Mouse (Mus musculus) testis, adult 2 months (tissue): Measurements from ENCODE around the gene Eml5. TPM values are rescaled to one million over a fixed set of nuclear protein-coding genes. Genes with fewer than 3 reads are reported as not detected.

Experiments used
- H3K27ac ChIP-seq: fragments of 200-500 bp; 2 replicates; pipeline ENCODE4 v1.5.1; 2012; ENCODE audit warnings: low read depth, low read length; ENCODE audit not compliant: control insufficient read depth, insufficient read depth
- H3K27me3 ChIP-seq: fragments of 200-500 bp; 2 replicates; pipeline ENCODE4 v1.6.1; 2012; ENCODE audit warnings: mild to moderate bottlenecking, low read length, moderate library complexity; ENCODE audit not compliant: control insufficient read depth, insufficient read depth
- H3K36me3 ChIP-seq: fragments of 200-500 bp; 2 replicates; pipeline ENCODE4 v1.6.1; 2012; ENCODE audit warnings: mild to moderate bottlenecking, low read length; ENCODE audit not compliant: control insufficient read depth, insufficient read depth
- H3K4me1 ChIP-seq: fragments of 200-500 bp; 2 replicates; pipeline ENCODE4 v1.6.1; 2012; ENCODE audit warnings: low read length; ENCODE audit not compliant: control insufficient read depth, insufficient read depth
- H3K4me3 ChIP-seq: fragments of 200-500 bp; 2 replicates; pipeline ENCODE4 v1.5.1; 2012; ENCODE audit warnings: low read depth, mild to moderate bottlenecking, low read length, moderate library complexity, mixed read lengths; ENCODE audit not compliant: control insufficient read depth
- CTCF ChIP-seq: fragments of 200-500 bp; IDR thresholded peaks from 2 replicates; pipeline ENCODE4 v1.5.1; 2012; ENCODE audit warnings: low read depth, mild to moderate bottlenecking, inconsistent platforms, low read length, moderate library complexity; ENCODE audit not compliant: control insufficient read depth, insufficient read depth, insufficient replicate concordance
- POLR2A ChIP-seq: fragments of 200-500 bp; IDR thresholded peaks from 2 replicates; pipeline ENCODE4 v1.6.1; 2012; ENCODE audit warnings: low read depth, mild to moderate bottlenecking, inconsistent platforms, low read length, moderate library complexity; ENCODE audit not compliant: control insufficient read depth
- polyA plus RNA-seq: library from polyadenylated mRNA; depleted of rRNA; stranded (reverse); fragments of >200 nt; gene quantifications from 2 replicates; pipeline ENCODE4 v1.2.3, GENCODE M21; 2012

The Eml5 gene
- polyA plus RNA-seq, 1 experiment = 6.6 TPM

DNA sequence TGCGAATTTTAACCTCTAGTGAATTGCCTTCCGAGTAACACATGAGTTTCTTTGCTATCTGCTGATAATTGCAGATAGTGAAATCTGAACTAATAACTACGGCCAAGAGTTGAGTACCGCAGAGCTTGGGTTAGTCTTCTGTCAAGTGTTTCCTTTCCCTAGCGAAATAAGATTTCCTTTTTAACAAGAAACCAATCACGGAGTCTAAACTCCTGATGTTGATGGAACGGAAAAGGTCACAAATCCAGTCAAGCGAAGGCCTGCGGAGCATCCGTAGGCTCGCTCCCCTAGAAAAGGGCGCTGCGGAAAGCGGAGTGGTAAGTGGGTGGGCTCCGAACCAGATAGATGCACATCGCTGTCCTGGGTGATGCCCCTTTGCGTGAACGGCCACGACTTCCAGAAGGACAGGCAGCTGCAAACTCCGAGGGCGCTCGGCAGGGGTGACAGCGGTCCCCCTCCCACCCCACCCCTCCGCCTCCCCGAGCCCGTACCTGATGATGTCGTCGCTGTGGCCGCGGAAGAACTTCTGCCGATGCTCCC is 873 bp downstream of the Eml5 start:
- no peaks in the 10 kb centered on the region for H3K27me3 ChIP-seq
- TF ChIP-seq POLR2A (no peak), CTCF (no peak)
- no peak overlapping the region for H3K27ac ChIP-seq
- H3K4me1 ChIP-seq = no peaks in the 10 kb centered on the region
- no peaks in the 10 kb centered on the region for H3K36me3 ChIP-seq
- peak overlapping the region; percentile 96 for H3K4me3 ChIP-seq

DNA sequence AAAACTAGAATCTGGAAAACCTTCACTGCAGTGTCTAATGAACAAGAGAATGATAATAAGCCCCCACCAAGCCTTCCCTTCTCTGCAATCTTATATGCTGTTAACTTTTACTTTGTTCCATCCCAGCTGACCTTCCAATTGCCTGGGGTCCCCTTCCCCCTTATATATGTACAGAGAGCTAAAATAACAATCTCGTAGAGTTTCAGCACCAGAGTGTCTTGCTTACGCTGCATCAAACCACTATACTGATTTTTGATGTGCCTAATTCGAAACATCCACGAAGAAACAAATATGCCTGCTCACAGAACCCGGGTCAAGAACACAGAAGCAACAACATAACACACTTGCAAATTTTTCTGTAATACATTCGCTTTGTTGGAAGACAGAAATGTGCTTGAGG is 1.6 kb downstream of the Eml5 start:
- Histone ChIP-seq H3K36me3 (no peaks in the 10 kb centered on the region), H3K27ac (no peak overlapping the region), H3K4me1 (no peaks in the 10 kb centered on the region), H3K4me3 (no peak overlapping the region), H3K27me3 (no peaks in the 10 kb centered on the region)
- TF ChIP-seq POLR2A = no peak
- no peak for TF ChIP-seq CTCF

DNA sequence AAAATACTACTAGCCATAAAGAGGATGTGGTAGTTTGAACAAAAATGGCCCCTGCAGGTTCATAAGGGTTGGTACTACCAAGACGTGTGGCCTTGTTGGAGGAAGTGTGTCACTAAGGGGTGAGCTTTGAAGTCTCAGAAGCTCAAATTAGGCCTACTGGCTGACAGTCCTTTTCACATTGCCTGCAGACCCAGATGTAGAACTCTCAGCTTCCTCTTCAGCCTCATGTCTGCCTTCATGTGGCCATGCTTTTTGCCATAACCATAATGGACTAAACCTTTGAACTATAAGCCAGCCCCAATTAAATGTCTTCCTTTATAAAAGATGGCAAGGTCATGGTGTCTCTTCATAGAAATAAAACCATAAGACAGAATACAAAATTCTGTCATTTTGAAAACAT is 4.5 kb downstream of the Eml5 start:
- no peak overlapping the region for H3K27ac ChIP-seq
- no peaks in the 10 kb centered on the region for H3K4me1 ChIP-seq
- no peaks in the 10 kb centered on the region for H3K27me3 ChIP-seq
- no peak for TF ChIP-seq CTCF
- no peak for TF ChIP-seq POLR2A
- H3K36me3 ChIP-seq = no peaks in the 10 kb centered on the region
- H3K4me3 ChIP-seq = no peak overlapping the region

DNA sequence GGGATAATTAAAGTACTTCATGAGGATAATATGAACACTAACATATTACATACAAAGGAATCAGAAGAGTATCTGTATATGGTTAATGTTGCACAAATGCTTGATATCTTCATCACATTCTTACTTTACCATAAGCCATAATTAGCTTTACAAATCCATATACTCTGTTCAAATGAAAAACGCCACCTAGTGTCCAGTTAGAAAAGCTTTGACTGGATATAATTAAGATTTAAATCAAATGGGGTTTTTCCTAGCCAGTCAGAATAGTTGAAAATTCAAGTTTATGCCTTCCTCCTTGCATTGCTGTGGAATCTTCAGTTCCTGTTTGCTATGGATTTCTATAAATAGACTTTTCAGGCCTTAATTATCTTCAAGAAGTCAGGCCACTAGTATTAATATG is 16.8 kb downstream of the Eml5 start:
- Histone ChIP-seq H3K36me3 (no peaks in the 10 kb centered on the region), H3K4me3 (no peak overlapping the region), H3K4me1 (no peaks in the 10 kb centered on the region), H3K27ac (no peak overlapping the region), H3K27me3 (no peaks in the 10 kb centered on the region)
- no peak for TF ChIP-seq CTCF
- TF ChIP-seq POLR2A = no peak

DNA sequence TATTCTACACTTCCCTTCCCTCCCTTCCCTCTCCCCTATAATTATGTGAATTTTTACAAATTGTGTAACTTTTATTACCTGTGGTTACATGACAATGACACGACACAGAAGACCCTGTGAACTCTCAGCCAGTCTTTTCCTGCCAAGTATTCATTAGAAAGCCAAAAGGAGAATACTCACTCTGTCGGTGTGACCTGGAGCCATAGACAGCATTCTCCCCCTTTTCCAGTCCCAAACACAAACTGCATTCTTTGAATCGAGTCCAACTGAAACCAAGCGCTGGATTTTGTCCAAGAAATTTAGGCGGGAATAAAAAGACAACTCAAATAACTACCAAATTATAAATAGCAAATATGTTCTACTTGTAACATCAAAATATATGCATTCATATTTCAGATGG is 19.5 kb downstream of the Eml5 start:
- no peaks in the 10 kb centered on the region for H3K4me1 ChIP-seq
- no peak overlapping the region for H3K27ac ChIP-seq
- no peak for TF ChIP-seq CTCF
- no peak for TF ChIP-seq POLR2A
- H3K4me3 ChIP-seq = no peak overlapping the region
- H3K27me3 ChIP-seq = no peaks in the 10 kb centered on the region
- H3K36me3 ChIP-seq = no peaks in the 10 kb centered on the region

DNA sequence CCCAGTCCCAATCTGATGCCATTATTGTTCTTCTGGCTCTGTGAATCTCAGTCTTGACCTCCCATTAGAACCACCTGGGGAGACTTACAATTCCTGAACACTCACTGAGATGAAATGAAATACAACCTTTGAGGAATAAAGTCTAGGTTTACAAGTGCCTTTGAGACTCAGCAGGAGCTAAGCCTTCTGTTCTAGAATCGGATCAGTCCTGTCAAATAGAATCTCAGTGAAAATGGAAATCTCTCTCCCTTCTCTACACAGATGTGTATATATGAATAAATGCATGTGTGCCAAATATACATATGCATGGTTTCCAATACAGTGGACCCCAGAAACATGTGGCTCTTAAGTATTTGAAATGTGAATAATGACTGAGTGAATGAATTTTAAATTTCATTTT is 22.6 kb downstream of the Eml5 start:
- Histone ChIP-seq H3K4me3 (no peak overlapping the region), H3K36me3 (no peaks in the 10 kb centered on the region), H3K27me3 (no peaks in the 10 kb centered on the region), H3K4me1 (no peaks in the 10 kb centered on the region), H3K27ac (no peak overlapping the region)
- TF ChIP-seq POLR2A = no peak
- TF ChIP-seq CTCF = no peak

DNA sequence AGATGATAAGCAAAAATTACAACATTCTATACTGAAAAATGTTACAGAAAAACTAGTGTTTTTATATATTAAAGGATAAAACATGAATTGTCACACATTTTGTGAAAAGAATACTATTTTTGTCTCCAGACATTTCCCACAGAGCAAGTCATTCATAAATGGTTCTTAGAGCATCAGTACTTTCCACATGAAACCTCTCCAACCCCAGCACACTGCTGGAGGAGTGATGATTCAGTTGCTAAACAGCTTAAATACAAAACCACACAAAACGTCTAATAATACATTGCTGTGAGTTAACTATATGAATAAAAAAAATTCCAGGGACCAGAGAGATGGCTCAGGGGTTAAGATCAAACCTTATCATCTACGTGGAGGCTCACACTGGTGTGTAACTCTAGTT is 26.1 kb downstream of the Eml5 start:
- Histone ChIP-seq H3K4me1 (no peaks in the 10 kb centered on the region), H3K4me3 (no peak overlapping the region), H3K36me3 (no peaks in the 10 kb centered on the region), H3K27me3 (no peaks in the 10 kb centered on the region), H3K27ac (no peak overlapping the region)
- TF ChIP-seq POLR2A (no peak), CTCF (no peak)

DNA sequence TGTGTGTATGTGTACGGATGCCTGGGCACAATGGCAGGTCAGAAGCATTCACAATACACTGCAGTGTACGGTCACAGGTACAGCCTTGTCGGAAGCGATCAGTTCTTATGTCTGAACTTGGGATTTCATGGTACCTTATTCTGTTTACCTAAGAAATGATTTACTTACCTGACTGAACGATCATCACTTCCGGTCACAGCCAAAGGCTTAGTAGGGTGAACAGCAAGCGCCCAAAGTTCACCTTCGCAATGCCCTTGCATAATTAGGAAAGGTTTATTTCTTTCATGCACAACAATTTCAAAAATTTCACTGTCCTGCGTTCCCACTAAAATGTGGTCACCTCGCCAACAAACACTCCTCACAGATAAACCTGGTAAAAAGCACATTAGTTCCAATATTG is 28.4 kb downstream of the Eml5 start:
- Histone ChIP-seq H3K36me3 (no peaks in the 10 kb centered on the region), H3K27ac (no peak overlapping the region)
- no peak for TF ChIP-seq CTCF

More for the DNA sequence above, 28.4 kb downstream of the Eml5 start:
- Histone ChIP-seq H3K4me1 (no peaks in the 10 kb centered on the region), H3K4me3 (no peak overlapping the region), H3K27me3 (no peaks in the 10 kb centered on the region)
